Mouse (Mus musculus) thymus, postnatal 25 days (tissue): ENCODE measurements around the gene Tead3.

Experiments
- DNase-seq: peaks from one replicate; pipeline ENCODE4 v3.0.0; 2022

The Tead3 gene

GRCm38 (mm10) chr17:28350466-28351352 lies at the start of gene Tead3:
Gene Tead3 (minus strand): TSS chr17:28350817.
- DNase-seq: peak; percentile 83

GRCm38 (mm10) chr17:28394994-28395393 lies 44.4 kb upstream of the Tead3 start:
- no peak for DNase-seq

GRCm38 (mm10) chr17:28394051-28394765 lies 43.6 kb upstream of the Tead3 start:
- no peak for DNase-seq

- no peak for DNase-seq
Observed at GRCm38 (mm10) chr17:28391568-28392432, 41.2 kb upstream of the Tead3 start.

GRCm38 (mm10) chr17:28388534-28388933 lies 37.9 kb upstream of the Tead3 start:
- DNase-seq: no peak

GRCm38 (mm10) chr17:28386150-28386905 lies 35.7 kb upstream of the Tead3 start:
- peak; percentile 88 for DNase-seq

GRCm38 (mm10) chr17:28384298-28384697 lies 33.7 kb upstream of the Tead3 start:
- peak; percentile 48 for DNase-seq

GRCm38 (mm10) chr17:28380255-28380654 lies 29.6 kb upstream of the Tead3 start:
- no peak for DNase-seq

- no peak for DNase-seq
Observed at GRCm38 (mm10) chr17:28375592-28376061, 25.0 kb upstream of the Tead3 start.

GRCm38 (mm10) chr17:28374494-28374893 lies 23.9 kb upstream of the Tead3 start:
- DNase-seq: peak; percentile 80

GRCm38 (mm10) chr17:28373821-28374220 lies 23.2 kb upstream of the Tead3 start:
- DNase-seq: peak; percentile 86

GRCm38 (mm10) chr17:28371941-28372340 lies 21.3 kb upstream of the Tead3 start:
- DNase-seq: no peak

GRCm38 (mm10) chr17:28371286-28371685 lies 20.7 kb upstream of the Tead3 start:
- no peak for DNase-seq

GRCm38 (mm10) chr17:28369056-28369455 lies 18.4 kb upstream of the Tead3 start:
- DNase-seq: no peak

- DNase-seq: peak; percentile 84
Observed at GRCm38 (mm10) chr17:28368449-28368848, 17.8 kb upstream of the Tead3 start.

GRCm38 (mm10) chr17:28365122-28365521 lies 14.5 kb upstream of the Tead3 start, which contains the start of gene Tulp1:
Gene Tulp1 (minus strand): TSS chr17:28365222.
- no peak for DNase-seq

GRCm38 (mm10) chr17:28363507-28363906 lies 12.9 kb upstream of the Tead3 start:
- DNase-seq: no peak

GRCm38 (mm10) chr17:28362653-28363292 lies 12.2 kb upstream of the Tead3 start:
- DNase-seq: no peak

GRCm38 (mm10) chr17:28361921-28362652 lies 11.5 kb upstream of the Tead3 start:
- DNase-seq: no peak

GRCm38 (mm10) chr17:28360531-28361277 lies 10.1 kb upstream of the Tead3 start:
- no peak for DNase-seq
